ENCODE assay signal across 8 mouse cellular contexts in the genomic region with DNA sequence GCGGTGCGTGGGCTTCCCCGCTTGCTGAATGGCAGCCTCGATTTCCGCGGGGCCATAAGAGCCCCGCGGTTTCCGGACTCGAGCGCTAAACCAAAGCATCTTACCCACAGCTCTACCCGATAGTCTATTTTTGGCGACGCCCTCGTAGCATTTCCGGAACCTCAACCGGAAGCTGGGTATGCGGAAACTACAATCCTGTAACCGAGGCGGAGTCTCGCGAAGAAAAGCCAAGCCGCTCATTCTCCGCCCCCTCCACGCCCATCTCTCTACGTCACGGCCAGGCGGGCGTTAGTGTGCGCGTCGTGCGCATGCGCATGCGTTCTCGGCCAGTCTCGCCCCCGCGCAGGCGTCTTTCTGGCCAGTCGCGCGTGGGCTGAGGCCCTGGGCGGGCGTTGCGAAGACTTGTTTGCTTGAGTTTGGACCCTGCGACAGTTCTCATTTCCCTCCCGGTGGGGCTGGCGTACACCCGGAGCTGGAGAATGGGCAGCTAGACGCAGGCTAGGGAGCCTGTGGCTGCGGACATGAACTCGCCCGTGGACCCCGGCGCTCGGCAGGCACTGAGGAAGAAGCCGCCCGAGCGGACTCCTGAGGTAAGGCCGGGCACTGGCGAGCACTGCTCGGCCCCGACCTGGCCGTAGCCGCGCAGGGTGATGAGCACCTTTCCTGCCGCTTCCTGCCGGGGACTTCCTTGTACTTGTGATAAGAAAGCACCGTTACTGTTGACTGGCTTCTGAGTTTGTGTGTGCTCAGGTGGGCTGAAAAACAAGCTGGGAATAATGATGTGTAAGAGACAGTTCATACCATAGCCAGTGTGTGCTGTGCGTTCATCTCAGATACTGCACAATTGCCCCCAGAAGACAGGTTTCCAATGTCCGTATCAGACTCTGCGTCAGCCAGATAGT. TPM values are rescaled to one million over a fixed set of nuclear protein-coding genes. Genes with fewer than 3 reads are reported as not detected.
A peak's percentile ranks its signal among the peaks of the same experiment; 100 is the strongest.
DNase-seq lines count a peak whose midpoint lies in the region; ATAC-seq and TF ChIP-seq lines count a peak whose summit lies in the region.

A gene (plus strand): TSS at position 319 of the 902 bp plus-strand sequence.

- TF ChIP-seq EP300 in MEL (IDR thresholded peaks at IDR 0.05; ENCODE audit: low read depth in 1 of 2, low read length in 2 of 2) = peak; percentile 37 to 61; a peak in 3 of 4 replicates

- H3K9me3 ChIP-seq in MEL (replicated peaks; ENCODE audit: insufficient read depth, low read length) = no peaks in the 10 kb centered on the region
- no peaks in the 10 kb centered on the region for H3K9me3 ChIP-seq in forebrain, postnatal 0 days (ENCODE audit: low read length)
- H3K9me3 ChIP-seq in lung, embryonic 15.5 days = no peaks in the 10 kb centered on the region

- peak within 1 kb of the TSS; percentile 85 for H3K9ac ChIP-seq in MEL (ENCODE audit: control insufficient read depth, low read depth, low read length, poor library complexity, severe bottlenecking)
- peak within 1 kb of the TSS; percentile 71 for H3K9ac ChIP-seq in forebrain, postnatal 0 days
- H3K9ac ChIP-seq in lung, embryonic 15.5 days = peak within 1 kb of the TSS; percentile 97

- peak within 1 kb of the TSS; percentile 85 to 89 for H3K4me3 ChIP-seq in MEL (ENCODE audit: control insufficient read depth in 1 of 2, insufficient read depth in 1 of 2, low read depth in 2 of 2, low read length in 2 of 2)
- peak within 1 kb of the TSS; percentile 90 for H3K4me3 ChIP-seq in cerebellum, adult 2 months (replicated peaks; ENCODE audit: insufficient read depth, low read depth, low read length)
- peak within 1 kb of the TSS; percentile 94 for H3K4me3 ChIP-seq in forebrain, postnatal 0 days (ENCODE audit: low read depth, low read length)
- peak within 1 kb of the TSS; percentile 98 for H3K4me3 ChIP-seq in lung, embryonic 15.5 days

- no peak for TF ChIP-seq RAD21 in MEL (IDR thresholded peaks at IDR 0.05; ENCODE audit: low read depth, low read length)

- peaks cover 2 to 46% of the 10 kb centered on the region in 2 experiments for H3K36me3 ChIP-seq in MEL (ENCODE audit: control insufficient read depth in 1 of 2, insufficient read depth in 2 of 2, low read length in 2 of 2)
- H3K36me3 ChIP-seq in forebrain, postnatal 0 days (ENCODE audit: insufficient read depth) = no peaks in the 10 kb centered on the region
- no peaks in the 10 kb centered on the region for H3K36me3 ChIP-seq in lung, embryonic 15.5 days

- WGBS in cerebellum, adult 2 months = 1% methylated on average over 73 of the region's 73 CpGs
- under 1% methylated on average over 73 of the region's 73 CpGs for WGBS in forebrain, postnatal 0 days
- under 1% methylated on average over 73 of the region's 73 CpGs for WGBS in lung, embryonic 15.5 days

- TF ChIP-seq CTCF in MEL (IDR thresholded peaks at IDR 0.05 in 2 of 3, conservative IDR thresholded peaks at IDR 0.05 in 1 of 3; ENCODE audit: control insufficient read depth in 1 of 3, insufficient read depth in 1 of 3, low read depth in 2 of 3, low read length in 3 of 3, poor library complexity in 1 of 3, severe bottlenecking in 1 of 3) = no peak
- TF ChIP-seq CTCF in cerebellum, adult 2 months (IDR thresholded peaks at IDR 0.05; ENCODE audit: borderline replicate concordance, insufficient read depth, low read depth, low read length) = no peak
- TF ChIP-seq CTCF in forebrain, postnatal 0 days (IDR thresholded peaks at IDR 0.05; ENCODE audit: low read depth) = no peak

- peak; percentile 99 for DNase-seq in MEL (ENCODE audit: low read depth, low spot score)
- peak; percentile 99 for DNase-seq in cerebellum, adult 2 months
- peak; percentile 100 for DNase-seq in forebrain, postnatal 0 days
- DNase-seq in heart, postnatal 4 days = peak; percentile 99
- DNase-seq in layer of hippocampus, adult 8-10 months (ENCODE audit: low spot score in 2 of 2) = peak; percentile 97 to 98
- DNase-seq in ovary, adult 18-20 months (ENCODE audit: low spot score) = peak; percentile 96
- DNase-seq in thymus, postnatal 0 days (ENCODE audit: low spot score) = peak; percentile 99

- H3K4me2 ChIP-seq in forebrain, postnatal 0 days (ENCODE audit: low read depth) = peak within 1 kb of the TSS; percentile 78
- H3K4me2 ChIP-seq in lung, embryonic 15.5 days = peak within 1 kb of the TSS; percentile 72

- no peaks in the 10 kb centered on the region for H3K27me3 ChIP-seq in MEL (ENCODE audit: control insufficient read depth in 1 of 2, insufficient read depth in 2 of 2, low read length in 2 of 2)
- no peaks in the 10 kb centered on the region for H3K27me3 ChIP-seq in cerebellum, adult 2 months (ENCODE audit: control insufficient read depth, insufficient read depth, low read length)
- H3K27me3 ChIP-seq in forebrain, postnatal 0 days (ENCODE audit: insufficient read depth, low read length) = no peaks in the 10 kb centered on the region
- no peaks in the 10 kb centered on the region for H3K27me3 ChIP-seq in lung, embryonic 15.5 days

- H3K79me2 ChIP-seq in MEL (ENCODE audit: control insufficient read depth, insufficient read depth, low read length, poor library complexity) = peaks cover 39% of the 10 kb centered on the region

- peak; percentile 95 to 99 for TF ChIP-seq POLR2A in MEL (IDR thresholded peaks at IDR 0.05; ENCODE audit: control insufficient read depth in 1 of 2, insufficient read depth in 1 of 2, low read depth in 1 of 2, low read length in 2 of 2, poor library complexity in 1 of 2)
- TF ChIP-seq POLR2A in cerebellum, adult 2 months (IDR thresholded peaks at IDR 0.05; ENCODE audit: borderline replicate concordance, insufficient read depth, low read length) = peak; percentile 90

- ATAC-seq in forebrain, postnatal 0 days = peak; percentile 98
- ATAC-seq in lung, embryonic 15.5 days (ENCODE audit: borderline replicate concordance, extremely low read depth, low FRiP score, low TSS enrichment) = peak; percentile 98

- H3K4me1 ChIP-seq in MEL (ENCODE audit: control insufficient read depth in 1 of 2, insufficient read depth in 2 of 2, low read length in 2 of 2) = peaks cover 15 to 18% of the 10 kb centered on the region in 2 experiments
- H3K4me1 ChIP-seq in cerebellum, adult 2 months (ENCODE audit: control insufficient read depth, insufficient read depth, low read length) = no peaks in the 10 kb centered on the region; the same call in 1 of the 2 replicates
- peaks cover 4% of the 10 kb centered on the region; the same call in 1 of the 2 replicates for H3K4me1 ChIP-seq in forebrain, postnatal 0 days (ENCODE audit: insufficient read depth)
- H3K4me1 ChIP-seq in lung, embryonic 15.5 days = peaks cover 29% of the 10 kb centered on the region

- peak within 1 kb of the TSS; percentile 91 for H3K27ac ChIP-seq in MEL (ENCODE audit: control insufficient read depth, low read depth, low read length)
- H3K27ac ChIP-seq in cerebellum, adult 2 months (ENCODE audit: insufficient read depth, low read length) = peak within 1 kb of the TSS; percentile 68
- H3K27ac ChIP-seq in forebrain, postnatal 0 days (ENCODE audit: low read depth, low read length) = peak within 1 kb of the TSS; percentile 92
- H3K27ac ChIP-seq in lung, embryonic 15.5 days = peak within 1 kb of the TSS; percentile 98

TF ChIP-seq in MEL, 35 proteins besides CTCF, POLR2A, EP300 and RAD21 (continues in another document):
- peak; percentile 76 for TF ChIP-seq TBP (IDR thresholded peaks at IDR 0.05; ENCODE audit: low read depth, low read length)
- TF ChIP-seq UBTF (IDR thresholded peaks at IDR 0.05; ENCODE audit: borderline replicate concordance, insufficient read depth, low read depth, low read length) = 0 out of 2 replicates have a peak, but pooled peaks have one; percentile 50
- TF ChIP-seq MAFK (IDR thresholded peaks at IDR 0.05; ENCODE audit: borderline replicate concordance, low read depth, low read length) = no peak
- TF ChIP-seq TCF12 (IDR thresholded peaks at IDR 0.05; ENCODE audit: low read depth, low read length) = peak; percentile 71
- peak; percentile 97 for TF ChIP-seq ELF1 (IDR thresholded peaks at IDR 0.05; ENCODE audit: low read depth, low read length)
- no peak for TF ChIP-seq ZNF384 (IDR thresholded peaks at IDR 0.05; ENCODE audit: low read depth, low read length)
- TF ChIP-seq KAT2A (conservative IDR thresholded peaks at IDR 0.05; ENCODE audit: low read depth, low read length) = no peak; the same call in 1 of the 2 replicates
- peak; percentile 63 for TF ChIP-seq GATA1 (IDR thresholded peaks at IDR 0.05; ENCODE audit: low read depth, low read length)
- TF ChIP-seq CHD1 (IDR thresholded peaks at IDR 0.05; ENCODE audit: low read depth, low read length) = peak; percentile 30; the same call in 1 of the 2 replicates
- 0 out of 2 replicates have a peak, but pooled peaks have one; percentile 46 for TF ChIP-seq BHLHE40 (IDR thresholded peaks at IDR 0.05; ENCODE audit: borderline replicate concordance, low read depth, low read length)
- no peak for TF ChIP-seq SMC3 (IDR thresholded peaks at IDR 0.05; ENCODE audit: low read depth, low read length)
- TF ChIP-seq RCOR1 (IDR thresholded peaks at IDR 0.05; ENCODE audit: low read depth, low read length) = peak; percentile 88; the same call in 1 of the 2 replicates
- peak; percentile 90 for TF ChIP-seq SIN3A (IDR thresholded peaks at IDR 0.05; ENCODE audit: low read length)
- no peak for TF ChIP-seq ZKSCAN1 (IDR thresholded peaks at IDR 0.05; ENCODE audit: low read depth, low read length)
- no peak for TF ChIP-seq E2F4 (IDR thresholded peaks at IDR 0.05; ENCODE audit: borderline replicate concordance, low read depth, low read length)
- TF ChIP-seq POLR2AphosphoS5 (IDR thresholded peaks at IDR 0.05; ENCODE audit: borderline replicate concordance, low read depth, low read length) = 0 out of 2 replicates have a peak, but pooled peaks have one; percentile 61
- peak; percentile 99 for TF ChIP-seq NELFE (IDR thresholded peaks at IDR 0.05; ENCODE audit: low read depth, low read length)
- peak; percentile 94 for TF ChIP-seq ZMIZ1 (IDR thresholded peaks at IDR 0.05; ENCODE audit: low read depth, low read length)
- peak; percentile 80 for TF ChIP-seq MYB (IDR thresholded peaks at IDR 0.05; ENCODE audit: low read depth, low read length)

RNA-seq across cellular contexts. Expression of the gene that starts here (rescaled TPM):
- total RNA-seq in MEL (2012; rRNA removed) = 21.1 and 24.5 TPM in 2 replicates
- polyA plus RNA-seq in MEL (2012; ENCODE audit: insufficient read depth in 1 of 2, insufficient read length in 2 of 2, low read depth in 1 of 2, low replicate concordance in 2 of 2, missing spikeins in 1 of 2) = 10 to 100 TPM in 1 of 2 experiments, not detected in 1; 31.8 TPM
- 24.2 and 25.1 TPM in 2 replicates for polyA plus RNA-seq in cerebellum, adult 2 months (2012; rRNA removed)
- total RNA-seq in forebrain, postnatal 0 days (2014; rRNA removed) = 42.1 and 64.5 TPM in 2 replicates
- polyA plus RNA-seq in forebrain, postnatal 0 days (2015; fragmentation: Nextera tagmentation; extraction: Ambion mirVana) = 12.7 and 23.5 TPM in 2 replicates
- total RNA-seq in heart, postnatal 4 days (2021) = 10 to 100 TPM; 29.7 to 34.0 TPM
- total RNA-seq in layer of hippocampus, adult 8-10 months (2022) = 10 to 100 TPM; 39.3 to 51.0 (median 45.2) TPM
- 34.3 and 37.4 TPM in 2 replicates for polyA plus RNA-seq in lung, embryonic 15.5 days (2015; fragmentation: Nextera tagmentation; extraction: Ambion mirVana)
- 42.7 and 53.4 TPM in 2 replicates for polyA plus RNA-seq in thymus, postnatal 0 days (2015; fragmentation: Nextera tagmentation; extraction: Ambion mirVana)

Comparison
In these comparisons a context has a peak if more than half of its experiments do, and no peak if none do; other contexts are left out.
1. Peak in every context shown above with its lines: DNase-seq, ATAC-seq, H3K4me3 ChIP-seq and H3K27ac ChIP-seq.